Mouse (Mus musculus): Measurements from ENCODE around the gene Tarsl2. TPM values are rescaled to one million over a fixed set of nuclear protein-coding genes. Genes with fewer than 3 reads are reported as not detected.

Gene Tarsl2
- total RNA-seq, 2 experiments from 2014 or later: 26.8 to 27.6 TPM

DNA sequence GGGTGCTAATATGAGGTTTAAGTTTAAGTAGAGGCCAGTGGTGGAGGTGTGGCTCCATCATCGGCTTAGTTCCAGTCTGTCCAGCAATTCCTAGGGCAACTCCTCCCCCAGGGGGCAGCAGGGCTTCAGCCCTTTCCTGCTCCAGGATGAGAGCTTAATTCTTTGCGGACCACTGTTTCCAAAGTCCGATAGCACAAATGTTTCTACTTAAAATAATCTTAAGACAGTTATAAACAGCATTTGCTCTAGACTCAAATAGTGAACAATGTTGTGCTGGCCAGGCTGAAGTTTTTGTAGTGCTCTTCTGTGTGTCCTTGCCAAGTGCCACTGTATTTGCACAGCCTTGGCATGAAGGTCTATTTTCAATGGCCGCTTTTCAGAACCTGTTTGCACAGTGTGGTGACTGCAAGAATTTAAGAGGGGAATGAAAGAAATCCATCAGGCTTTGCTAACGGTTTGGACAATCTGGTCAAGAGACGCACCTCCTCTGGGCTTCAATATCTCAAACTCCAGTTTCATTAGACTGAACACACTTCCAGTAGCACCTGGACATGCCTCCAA, 757 bp upstream of the Tarsl2 start:
- DNase-seq: no peak
- intact Hi-C loops (cut with DNase I): loop anchor here (5.0 kb wide), 3 partner anchors 187 to 432 kb away; no protein-coding TSS in a partner anchor

DNA sequence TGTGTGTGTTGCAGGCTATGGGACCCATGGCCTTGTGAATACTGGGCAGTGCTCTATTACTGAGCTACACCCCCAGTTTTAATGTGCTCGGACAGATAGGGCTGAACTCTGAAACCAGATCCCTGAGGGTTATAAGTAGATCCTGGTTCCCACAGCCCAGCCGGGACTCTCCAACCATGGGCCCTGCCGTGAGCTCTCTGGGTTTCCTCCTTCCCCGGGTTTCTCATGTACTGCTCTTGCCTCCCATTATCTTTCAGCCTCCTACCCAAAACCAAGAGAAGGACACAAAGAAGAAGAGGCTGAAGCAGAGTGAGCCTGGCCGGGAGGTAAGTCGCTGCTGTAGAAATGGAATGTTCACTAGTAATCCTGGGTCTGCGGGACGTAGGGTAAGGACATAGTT, 1.3 kb downstream of the Tarsl2 start:
- no peak for DNase-seq
- intact Hi-C loops (cut with DNase I): no loop called here

GRCm38 (mm10) chr7:65650662-65651061, 6.0 kb downstream of the Tarsl2 start:
- intact Hi-C loops (cut with DNase I): no loop called here
- DNase-seq: no peak

GRCm38 (mm10) chr7:65657490-65658120, 12.9 kb downstream of the Tarsl2 start:
- intact Hi-C loops (cut with DNase I): no loop called here

GRCm38 (mm10) chr7:65663225-65663790, 18.6 kb downstream of the Tarsl2 start:
- intact Hi-C loops (cut with DNase I): no loop called here
- no peak for DNase-seq

More at GRCm38 (mm10) chr7:65657490-65658120, 12.9 kb downstream of the Tarsl2 start:
- DNase-seq: no peak

- intact Hi-C loops (cut with DNase I): no loop called here
These were observed 19.2 kb downstream of the Tarsl2 start for GRCm38 (mm10) chr7:65663886-65664285.

GRCm38 (mm10) chr7:65667491-65667890, 22.8 kb downstream of the Tarsl2 start:
- intact Hi-C loops (cut with DNase I): no loop called here
- DNase-seq: no peak

More at GRCm38 (mm10) chr7:65663886-65664285, 19.2 kb downstream of the Tarsl2 start:
- DNase-seq: no peak

GRCm38 (mm10) chr7:65678050-65678449, 33.4 kb downstream of the Tarsl2 start:
- intact Hi-C loops (cut with DNase I): no loop called here
- DNase-seq: no peak

DNA sequence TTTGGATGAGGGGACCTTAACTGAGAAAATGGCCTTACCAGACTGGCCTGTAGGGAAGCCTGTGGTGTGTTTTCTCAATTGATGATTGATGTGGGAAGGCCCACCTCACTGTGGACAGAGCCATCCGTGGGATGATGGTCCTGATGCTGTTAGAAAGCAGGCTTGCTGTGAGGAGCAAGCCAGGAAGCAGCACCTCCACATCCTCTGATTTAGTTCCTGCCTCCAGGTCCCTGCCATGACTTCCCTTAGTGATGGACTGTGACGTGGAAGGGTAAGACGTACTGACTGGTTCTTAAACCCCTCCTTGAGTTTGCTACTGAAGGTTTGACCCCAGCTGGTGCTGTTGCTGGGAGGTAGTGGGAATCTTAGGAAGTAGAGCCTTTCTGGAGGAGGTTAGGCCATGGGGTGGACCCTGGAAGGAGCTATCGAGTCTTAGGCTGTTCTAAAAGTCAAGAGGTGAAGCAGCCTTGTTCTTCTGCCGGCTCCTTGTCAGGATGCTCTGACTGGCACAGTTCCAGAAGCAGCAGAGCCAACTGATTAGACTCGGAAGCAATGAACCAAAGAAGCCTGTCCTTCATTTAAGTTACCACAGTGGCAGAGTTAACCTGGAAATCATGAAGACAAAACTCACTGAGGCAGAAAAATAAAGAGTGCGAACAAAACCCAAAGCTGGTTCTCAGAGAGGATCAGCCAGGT, 34.4 kb downstream of the Tarsl2 start:
- no peak for DNase-seq
- intact Hi-C loops (cut with DNase I): no loop called here

DNA sequence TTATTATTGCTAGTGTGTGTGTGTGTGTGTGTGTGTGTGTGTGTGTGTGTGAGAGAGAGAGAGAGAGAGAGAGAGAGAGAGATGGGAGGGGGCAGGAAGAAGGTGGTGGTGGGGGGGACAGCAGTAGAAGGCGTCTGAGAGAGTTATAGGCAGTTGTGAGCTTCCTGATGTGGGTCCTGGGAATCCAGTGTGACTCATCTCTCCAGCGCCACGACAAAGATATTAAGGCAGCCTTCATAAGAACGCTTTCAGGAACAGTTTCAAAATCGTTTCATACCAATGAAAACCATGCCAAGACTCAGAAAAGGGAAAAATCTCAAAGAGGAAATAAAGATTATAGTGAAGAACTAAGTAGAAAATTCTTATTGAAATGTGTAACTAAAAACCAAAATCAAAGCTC, 36.5 kb downstream of the Tarsl2 start:
- DNase-seq: no peak

GRCm38 (mm10) chr7:65684256-65684835, 39.6 kb downstream of the Tarsl2 start:
- intact Hi-C loops (cut with DNase I): no loop called here
- DNase-seq: no peak

More for the DNA sequence above, 36.5 kb downstream of the Tarsl2 start:
- intact Hi-C loops (cut with DNase I): no loop called here

GRCm38 (mm10) chr7:65686664-65687063, 42.0 kb downstream of the Tarsl2 start:
- DNase-seq: no peak
- intact Hi-C loops (cut with DNase I): no loop called here

GRCm38 (mm10) chr7:65690869-65691268, 46.2 kb downstream of the Tarsl2 start, which contains the start of gene Tm2d3:
Gene Tm2d3, plus strand, starts transcription at chr7:65691169.
- intact Hi-C loops (cut with DNase I): no loop called here
- DNase-seq: no peak

DNA sequence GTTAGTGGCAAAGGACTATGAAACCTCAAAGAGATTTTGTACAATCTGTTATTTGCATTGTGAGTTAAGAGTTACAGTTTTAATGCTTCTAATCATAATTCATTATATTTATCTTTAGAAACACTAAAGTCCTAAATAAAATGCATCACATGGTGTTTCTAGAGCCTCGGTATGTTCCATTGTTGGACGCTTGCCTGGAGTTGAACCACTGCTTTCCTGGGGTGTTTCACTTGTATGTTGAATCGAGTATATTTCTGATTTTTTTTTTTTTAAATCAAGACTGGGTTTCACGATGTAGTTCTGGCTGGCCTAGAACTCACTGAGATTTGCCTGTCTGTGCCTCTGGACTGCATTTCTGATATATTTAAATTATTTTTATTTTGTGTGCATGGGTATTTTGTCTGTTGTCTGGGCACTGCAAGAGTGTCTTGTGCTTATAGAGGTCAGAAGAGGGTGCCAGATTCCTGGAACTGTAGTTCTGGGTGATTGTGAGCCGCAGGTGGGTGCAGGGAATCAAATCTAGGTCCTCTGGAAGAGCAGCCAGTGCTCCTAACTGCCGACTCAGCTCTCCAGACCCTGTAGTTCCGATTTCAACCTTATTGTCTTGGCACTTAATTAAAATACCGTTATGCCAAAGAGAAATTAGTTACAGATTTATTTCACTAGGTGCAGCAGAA, 47.4 kb downstream of the Tarsl2 start:
- DNase-seq: no peak
- intact Hi-C loops (cut with DNase I): no loop called here

DNA sequence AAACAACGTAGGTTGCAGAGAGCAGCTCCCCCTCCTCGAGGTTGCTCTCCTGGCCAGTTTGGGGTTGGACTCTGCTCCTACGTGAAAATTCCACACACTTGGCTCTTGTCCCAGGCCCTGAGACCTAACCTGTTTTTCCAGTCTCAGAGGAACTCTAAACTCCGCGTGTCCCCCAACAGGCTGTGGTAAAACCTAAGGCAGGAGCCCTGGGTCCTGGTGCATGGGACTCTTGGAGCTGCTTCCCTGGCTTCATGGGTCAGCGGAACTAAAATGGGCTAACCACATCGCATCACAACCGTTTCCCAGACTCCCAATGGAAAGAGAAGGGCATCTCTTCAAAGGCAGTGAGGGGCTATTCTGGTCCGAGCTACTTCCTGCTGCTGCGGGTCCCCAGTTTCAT, 48.2 kb downstream of the Tarsl2 start:
- DNase-seq: no peak
- intact Hi-C loops (cut with DNase I): no loop called here

- intact Hi-C loops (cut with DNase I): no loop called here
- DNase-seq: peak; percentile 93 to 94
These were observed 48.7 kb downstream of the Tarsl2 start for GRCm38 (mm10) chr7:65693301-65693821.

- intact Hi-C loops (cut with DNase I): no loop called here
These were observed 51.8 kb downstream of the Tarsl2 start for GRCm38 (mm10) chr7:65696450-65696849.

GRCm38 (mm10) chr7:65702076-65702475, 57.4 kb downstream of the Tarsl2 start:
- intact Hi-C loops (cut with DNase I): loop anchor here (5.0 kb wide), 1 partner anchor 230 kb away; no protein-coding TSS in a partner anchor
- DNase-seq: no peak

More at GRCm38 (mm10) chr7:65696450-65696849, 51.8 kb downstream of the Tarsl2 start:
- DNase-seq: no peak

DNA sequence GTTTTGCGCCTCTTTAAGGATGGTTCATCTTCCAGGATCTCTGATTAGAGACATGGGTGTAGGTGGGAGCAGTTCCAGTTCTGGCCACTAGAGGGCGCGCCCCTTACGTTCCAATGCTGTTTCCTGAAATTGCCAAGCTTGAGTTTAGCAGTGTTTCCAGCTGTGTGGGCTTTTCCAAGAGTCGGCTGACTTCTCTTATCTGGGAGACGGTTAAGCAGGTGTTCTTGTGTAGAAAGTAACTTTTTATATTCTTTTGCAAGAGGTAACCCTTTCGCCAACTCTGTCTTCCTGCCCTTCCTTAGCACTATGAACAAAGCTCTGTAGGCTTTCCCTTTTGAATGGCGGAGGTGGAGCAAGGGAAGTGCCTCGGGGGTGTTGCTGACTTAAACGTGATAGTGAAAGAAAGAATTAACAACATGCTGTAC, 60.1 kb downstream of the Tarsl2 start:
- intact Hi-C loops (cut with DNase I): loop anchor here (2.0 to 5.0 kb wide), 2 partner anchors 227 to 350 kb away; no protein-coding TSS in a partner anchor
- peak; percentile 76 to 83 for DNase-seq

- intact Hi-C loops (cut with DNase I): no loop called here
- no peak for DNase-seq
These were observed 63.8 kb downstream of the Tarsl2 start for GRCm38 (mm10) chr7:65708506-65708905.

Measured in heart, postnatal 14 days (tissue).